Mouse (Mus musculus) limb, embryonic 10.5 days (tissue): ENCODE measurements around the gene Glb1. TPM values are rescaled to one million over a fixed set of nuclear protein-coding genes. Genes with fewer than 3 reads are reported as not detected.
"Not testable (repeated sequence)": the region's sequence is repeated elsewhere in the genome, so short reads cannot be mapped to it uniquely, and the experiment has no call there.

Experiments
- DNase-seq: peaks from one replicate; pipeline ENCODE4 v3.0.0-alpha.2; 2017; ENCODE audit warnings: low spot score
- H3K27ac ChIP-seq: fragments of 300-500 bp; sonication (generic); 2 replicates; pipeline ENCODE4 v1.5.1; 2016; ENCODE audit warnings: mild to moderate bottlenecking
- H3K27me3 ChIP-seq: fragments of 300-500 bp; sonication (generic); 2 replicates; pipeline ENCODE4 v1.6.1; 2016; ENCODE audit warnings: low read depth, mild to moderate bottlenecking; ENCODE audit not compliant: poor library complexity, severe bottlenecking
- H3K36me3 ChIP-seq: fragments of 300-500 bp; sonication (generic); 2 replicates; pipeline ENCODE4 v1.6.1; 2016; ENCODE audit warnings: mild to moderate bottlenecking, moderate library complexity
- H3K4me1 ChIP-seq: fragments of 300-500 bp; sonication (generic); 2 replicates; pipeline ENCODE4 v1.6.1; 2016
- H3K4me3 ChIP-seq: fragments of 300-500 bp; sonication (generic); 2 replicates; pipeline ENCODE4 v1.5.1; 2016; ENCODE audit warnings: mild to moderate bottlenecking, moderate library complexity
- H3K9me3 ChIP-seq: fragments of 300-500 bp; sonication (generic); replicated peaks from 2 replicates; pipeline ENCODE4 v1.6.1; 2016; ENCODE audit warnings: mild to moderate bottlenecking
- WGBS: fragments of 180-500 bp; shearing (Covaris S2); methylation state at CpG from one replicate; pipeline ENCODE4 v1.1.7; 2016; 5-methylcytosine and 5-hydroxymethylcytosine counted together
- polyA plus RNA-seq: library from polyadenylated mRNA; unstranded; fragments of >200 nt; fragmentation: Nextera tagmentation; extraction: Ambion mirVana; gene quantifications from 2 replicates; pipeline ENCODE4 v1.2.1, GENCODE M21; 2016

The Glb1 gene
- polyA plus RNA-seq, 1 experiment from 2014 or later: 22.3 TPM

DNA sequence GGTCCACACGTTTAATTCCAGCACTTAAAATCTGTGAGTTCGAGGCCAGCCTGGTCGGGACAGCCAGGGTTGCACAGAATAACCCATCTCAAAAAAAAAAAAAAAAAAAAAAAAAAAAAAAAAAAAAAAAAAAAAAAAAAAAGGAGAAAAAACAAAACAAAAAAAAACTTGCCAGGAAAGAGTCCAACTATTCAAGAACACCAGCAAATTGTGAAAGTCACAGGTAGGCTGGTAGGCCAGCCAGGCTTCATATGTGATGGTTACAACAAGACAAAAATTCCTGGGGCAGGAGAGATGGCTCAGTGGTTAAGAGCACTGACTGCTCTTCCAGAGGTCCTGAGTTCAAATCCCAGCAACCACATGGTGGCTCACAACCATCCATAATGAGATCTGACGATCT is 119.7 kb downstream of the Glb1 start:
- WGBS: 81% methylated on average over 4 of the region's 4 CpGs
- H3K4me3 ChIP-seq, H3K9me3 ChIP-seq, H3K4me1 ChIP-seq, DNase-seq, H3K27me3 ChIP-seq, H3K27ac ChIP-seq: not testable (repeated sequence)
- H3K36me3 ChIP-seq: peaks cover 72% of the 10 kb centered on the region

DNA sequence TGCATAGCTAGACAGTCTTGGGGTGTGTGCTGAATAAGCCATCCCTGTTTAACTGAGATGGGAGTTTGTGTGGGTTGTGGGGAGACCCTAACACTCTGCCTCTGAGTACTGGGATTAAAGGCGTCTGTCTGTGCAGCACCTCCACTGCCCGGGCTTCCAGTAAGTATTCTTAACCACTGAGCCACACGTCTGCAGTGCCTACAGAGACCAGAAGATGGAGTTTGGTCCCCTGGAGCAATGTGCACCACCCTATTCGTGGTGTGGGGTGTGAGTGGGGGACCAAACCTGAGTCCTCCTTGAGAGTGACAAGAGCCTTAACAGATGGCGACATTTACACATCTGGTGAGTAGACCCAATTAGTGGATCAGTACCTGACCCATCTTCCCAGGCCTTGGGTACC is 121.2 kb downstream of the Glb1 start:
- no peak for DNase-seq
- Histone ChIP-seq H3K27ac (no peak overlapping the region), H3K4me1 (peaks cover 16% of the 10 kb centered on the region), H3K9me3 (no peaks in the 10 kb centered on the region), H3K4me3 (no peak overlapping the region), H3K27me3 (no peaks in the 10 kb centered on the region), H3K36me3 (peaks cover 57% of the 10 kb centered on the region)
- 63% methylated on average over 5 of the region's 5 CpGs for whole genome bisulfite sequencing

DNA sequence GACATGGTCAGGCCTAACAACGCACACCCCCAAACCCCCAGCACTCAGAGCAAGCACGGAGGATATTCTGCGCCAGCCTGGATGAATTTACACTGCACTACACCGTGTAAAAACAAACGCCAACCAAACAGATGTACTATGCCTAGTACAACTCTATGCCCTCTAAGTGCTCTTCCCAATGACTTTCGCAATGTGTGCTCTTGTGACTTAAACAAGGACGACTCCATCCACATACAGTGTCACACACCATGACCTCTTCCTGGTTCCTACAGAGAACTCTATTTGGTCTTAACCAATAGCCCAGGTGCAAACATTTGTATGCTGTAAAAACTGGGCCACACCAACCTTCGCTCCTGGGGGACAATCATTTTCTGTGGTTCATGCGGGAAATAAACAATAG is 121.6 kb downstream of the Glb1 start:
- no peak for DNase-seq
- Histone ChIP-seq H3K27me3 (no peaks in the 10 kb centered on the region), H3K4me1 (peaks cover 21% of the 10 kb centered on the region), H3K27ac (no peak overlapping the region), H3K4me3 (no peak overlapping the region), H3K36me3 (peaks cover 52% of the 10 kb centered on the region), H3K9me3 (no peaks in the 10 kb centered on the region)
- WGBS: 94% methylated on average over 9 of the region's 9 CpGs

Other genes with a start within 250 kb of the Glb1 start
- gene Bcl2a1c, start 70.9 kb upstream of the Glb1 start, polyA plus RNA-seq: not detected in 2 replicates
- 47.3 and 55.4 TPM in 2 replicates for gene Crtap, start 10.4 kb upstream of the Glb1 start, polyA plus RNA-seq
- gene Tmppe, start within 50 bp of the Glb1 start, polyA plus RNA-seq: 10.7 and 11.2 TPM in 2 replicates
- gene Ccr4, start 103.8 kb downstream of the Glb1 start, polyA plus RNA-seq: 0.06 TPM in 1 of 2 replicates, not detected in the other
- gene C130032M10Rik, start 114.6 kb downstream of the Glb1 start, polyA plus RNA-seq: 1.5 and 1.6 TPM in 2 replicates
- 6.2 and 11.5 TPM in 2 replicates for gene Trim71, start 163.3 kb downstream of the Glb1 start, polyA plus RNA-seq
- 71.0 and 82.1 TPM in 2 replicates for gene Cnot10, start 239.1 kb downstream of the Glb1 start, polyA plus RNA-seq